Mouse (Mus musculus) ES-E14 (cell line): ENCODE results near the gene Gpr146. TPM values are rescaled to one million over a fixed set of nuclear protein-coding genes. Genes with fewer than 3 reads are reported as not detected.

Experiments used
- DNase-seq: peaks from one replicate; pipeline ENCODE4 v3.0.0-alpha.2; 2013; ENCODE audit warnings: low read depth, low spot score
- H3K27ac ChIP-seq: 2 replicates; pipeline ENCODE4 v1.5.1; 2012; ENCODE audit warnings: low read depth, mild to moderate bottlenecking, low read length, moderate library complexity, mixed read lengths; ENCODE audit not compliant: poor library complexity, insufficient read depth, severe bottlenecking
- H3K36me3 ChIP-seq: 2 replicates; pipeline ENCODE4 v1.6.1; 2012; ENCODE audit warnings: mild to moderate bottlenecking, low read length, moderate library complexity, mixed read lengths; ENCODE audit not compliant: control insufficient read depth, poor library complexity, insufficient read depth, severe bottlenecking
- H3K4me1 ChIP-seq, 2 experiments: fragments of 150-350 bp in 1 of 2; sonication (generic) in 1 of 2; 2 replicates each; pipeline ENCODE4 v1.6.1; 2012; ENCODE audit warnings: low read length in 2 of 2, mild to moderate bottlenecking in 1 of 2, mixed read lengths in 1 of 2; ENCODE audit not compliant: control insufficient read depth in 2 of 2, insufficient read depth in 2 of 2, poor library complexity in 1 of 2
- H3K4me3 ChIP-seq, 2 experiments: fragments of 150-350 bp in 1 of 2; sonication (generic) in 1 of 2; 2 replicates each; pipeline ENCODE4 v1.5.1; 2012; ENCODE audit warnings: low read length in 2 of 2, low read depth in 1 of 2, mild to moderate bottlenecking in 1 of 2, mixed read lengths in 1 of 2; ENCODE audit not compliant: insufficient read depth in 1 of 2, poor library complexity in 1 of 2, severe bottlenecking in 1 of 2
- H3K9ac ChIP-seq: 2 replicates; pipeline ENCODE4 v1.6.1; 2012; ENCODE audit warnings: low read depth, mild to moderate bottlenecking, low read length, mixed read lengths; ENCODE audit not compliant: poor library complexity, insufficient read depth, severe bottlenecking
- H3K9me3 ChIP-seq: fragments of 150-350 bp; sonication (generic); 2 replicates; pipeline ENCODE4 v1.6.1; 2012; ENCODE audit warnings: low read depth, mild to moderate bottlenecking, low read length; ENCODE audit not compliant: control insufficient read depth, insufficient read depth
- CHD2 ChIP-seq: IDR thresholded peaks from 2 replicates; pipeline ENCODE4 v1.6.1; 2014; ENCODE audit warnings: mild to moderate bottlenecking, low read depth, low read length, inconsistent platforms
- HCFC1 ChIP-seq: IDR thresholded peaks from 2 replicates; pipeline ENCODE4 v1.6.1; 2012; ENCODE audit warnings: low read length, inconsistent platforms, borderline replicate concordance; ENCODE audit not compliant: insufficient read depth
- MAFK ChIP-seq: IDR thresholded peaks from 2 replicates; pipeline ENCODE4 v1.6.1; 2014; ENCODE audit warnings: mild to moderate bottlenecking, low read depth, low read length, inconsistent platforms; ENCODE audit not compliant: insufficient read depth
- ZC3H11A ChIP-seq: IDR thresholded peaks from 2 replicates; pipeline ENCODE4 v1.6.1; 2012; ENCODE audit warnings: low read depth, mild to moderate bottlenecking, inconsistent platforms, low read length, borderline replicate concordance
- ZNF384 ChIP-seq: IDR thresholded peaks from 2 replicates; pipeline ENCODE4 v1.6.1; 2012; ENCODE audit warnings: low read depth, low read length, inconsistent platforms
- in situ Hi-C, 2 experiments: fragments of 600-800 bp; cut with MboI; formaldehyde crosslinking; loops; one replicate each; pipeline ENCODE4 v1.15.1; 2025; ENCODE audit warnings: low sequenced_read_pairs in 2 of 2, inconsistent platforms in 1 of 2; ENCODE audit not compliant: unreplicated experiment in 2 of 2
- total RNA-seq: library from RNA; depleted of rRNA; stranded (reverse); fragments of 300-350 nt; gene quantifications from 2 replicates; pipeline ENCODE4 v1.2.3, GENCODE M21; 2012

Gene Gpr146
- total RNA-seq, 1 experiment = 1.1 TPM

- Histone ChIP-seq H3K9ac (no peak overlapping the region), H3K9me3 (no peaks in the 10 kb centered on the region), H3K4me3 (no peak overlapping the region), H3K36me3 (peaks cover 14% of the 10 kb centered on the region), H3K27ac (no peak overlapping the region), H3K4me1 (peaks cover 0 to 6% of the 10 kb centered on the region in 2 experiments; a peak in 1 of 4 replicates)
- TF ChIP-seq ZC3H11A (no peak), MAFK (no peak), HCFC1 (no peak), ZNF384 (no peak), CHD2 (no peak)
- no peak for DNase-seq
- in situ Hi-C loops = no loop called here
These were observed 41.1 kb downstream of the Gpr146 start for GRCm38 (mm10) chr5:139418633-139419032.

GRCm38 (mm10) chr5:139423026-139423865, 45.7 kb downstream of the Gpr146 start, which contains the start of gene Gper1:
Gene Gper1 (plus strand): TSS chr5:139423151.
- Histone ChIP-seq H3K4me1 (peaks cover 0 to 11% of the 10 kb centered on the region in 2 experiments; a peak in 1 of 4 replicates), H3K36me3 (peaks cover 6% of the 10 kb centered on the region; the same call in 1 of the 2 replicates), H3K9me3 (no peaks in the 10 kb centered on the region), H3K4me3 (no peak within 1 kb of the TSS), H3K27ac (no peak within 1 kb of the TSS), H3K9ac (no peak within 1 kb of the TSS)
- TF ChIP-seq HCFC1 (no peak), CHD2 (no peak), ZNF384 (no peak), MAFK (no peak), ZC3H11A (no peak)
- no peak for DNase-seq
- in situ Hi-C loops = no loop called here

DNA sequence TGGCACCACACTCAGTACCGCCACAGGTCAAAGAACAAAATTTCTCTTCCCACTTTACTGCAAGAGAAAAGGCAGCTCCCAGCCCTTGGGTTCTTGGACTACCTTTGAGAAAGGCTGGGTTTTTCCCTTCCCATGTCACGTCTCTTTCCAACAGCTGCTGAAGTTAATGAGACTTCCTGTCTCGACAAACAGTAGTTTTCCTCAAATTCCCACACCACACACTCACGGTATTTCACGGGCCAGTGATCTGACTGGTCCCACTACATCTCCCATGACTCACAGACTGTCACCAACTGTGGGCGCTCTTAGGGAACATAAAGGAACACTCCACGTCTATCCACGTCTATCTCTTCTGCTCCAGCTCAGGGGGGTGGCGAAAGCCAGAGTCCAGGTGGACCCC, 47.7 kb downstream of the Gpr146 start:
- H3K9me3 ChIP-seq = no peaks in the 10 kb centered on the region
- no peak overlapping the region for H3K27ac ChIP-seq
- TF ChIP-seq ZC3H11A (no peak), CHD2 (no peak)
- no peak overlapping the region for H3K9ac ChIP-seq
- no peak for DNase-seq
- peaks cover 0 to 7% of the 10 kb centered on the region in 2 experiments; a peak in 1 of 4 replicates for H3K4me1 ChIP-seq
- in situ Hi-C loops = no loop called here
- H3K36me3 ChIP-seq = peaks cover 6% of the 10 kb centered on the region; the same call in 1 of the 2 replicates
- H3K4me3 ChIP-seq = no peak overlapping the region

DNA sequence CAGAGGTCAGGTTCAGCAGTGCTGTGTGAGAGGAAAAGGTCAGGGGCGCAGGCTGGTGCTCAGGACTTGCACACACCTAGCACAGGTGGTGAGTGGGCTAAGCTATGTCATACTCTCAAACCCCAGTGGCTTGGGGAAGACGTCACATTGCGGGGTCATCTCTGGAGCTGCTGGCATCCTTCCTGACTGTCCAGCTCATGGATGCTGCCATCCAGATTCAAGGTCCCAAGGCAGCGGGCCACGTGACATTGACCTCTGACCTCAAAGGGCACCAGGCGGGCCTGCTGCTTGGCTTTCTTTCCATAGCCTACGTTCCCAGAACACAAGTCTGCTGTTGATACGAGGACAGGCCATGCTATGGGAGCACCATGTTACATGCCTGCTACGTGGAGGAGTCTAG, 49.5 kb downstream of the Gpr146 start:
- Histone ChIP-seq H3K4me3 (no peak overlapping the region), H3K9ac (no peak overlapping the region), H3K4me1 (peaks cover 0 to 7% of the 10 kb centered on the region in 2 experiments; a peak in 1 of 4 replicates), H3K36me3 (peaks cover 6% of the 10 kb centered on the region; the same call in 1 of the 2 replicates), H3K9me3 (no peaks in the 10 kb centered on the region), H3K27ac (no peak overlapping the region)
- DNase-seq = no peak
- no peak for TF ChIP-seq ZNF384
- in situ Hi-C loops = no loop called here

DNA sequence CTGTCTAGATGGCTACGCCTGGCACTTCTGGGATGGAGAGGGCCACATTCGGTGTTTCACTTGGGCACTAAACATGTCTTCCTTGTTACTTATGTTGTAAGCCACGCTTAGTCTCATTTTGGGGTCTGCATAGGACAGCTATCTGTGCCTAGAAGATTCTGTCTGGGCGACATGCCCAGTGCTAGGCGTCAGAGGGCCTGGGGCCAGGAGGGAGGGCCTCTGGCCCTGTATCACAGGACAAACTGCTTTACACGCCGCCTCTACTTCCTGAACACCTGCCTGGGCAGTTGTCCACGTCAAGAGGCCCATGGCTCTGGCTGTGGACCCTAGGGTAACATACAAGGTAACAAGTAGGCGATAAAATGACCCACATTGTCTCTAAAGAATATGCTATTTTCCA, 50.5 kb downstream of the Gpr146 start:
- no peak overlapping the region for H3K27ac ChIP-seq
- no peak overlapping the region for H3K9ac ChIP-seq
- no peak for TF ChIP-seq ZNF384
- TF ChIP-seq CHD2 = no peak
- TF ChIP-seq MAFK = no peak
- no peak for TF ChIP-seq HCFC1
- TF ChIP-seq ZC3H11A = no peak
- DNase-seq = no peak
- H3K4me1 ChIP-seq = peaks cover 0 to 7% of the 10 kb centered on the region in 2 experiments; a peak in 1 of 4 replicates
- H3K9me3 ChIP-seq = no peaks in the 10 kb centered on the region
- no peak overlapping the region for H3K4me3 ChIP-seq
- H3K36me3 ChIP-seq = peaks cover 6% of the 10 kb centered on the region; the same call in 1 of the 2 replicates
- in situ Hi-C loops = no loop called here
